Mouse (Mus musculus) embryonic facial prominence, embryonic 13.5 days (tissue): ENCODE data around the gene Sh3rf1. TPM values are rescaled to one million over a fixed set of nuclear protein-coding genes. Genes with fewer than 3 reads are reported as not detected.
"Not testable (repeated sequence)": the region's sequence is repeated elsewhere in the genome, so short reads cannot be mapped to it uniquely, and the experiment has no call there.

Experiments
- ATAC-seq: fragments of 200-750 bp; cut with Nextera tagmentation; 2 replicates; pipeline ENCODE4 v1.8.0; 2017; ENCODE audit warnings: low read depth; ENCODE audit not compliant: insufficient number of reproducible peaks, insufficient read depth, low FRiP score, low TSS enrichment
- H3K27ac ChIP-seq: fragments of 300-500 bp; sonication (generic); 2 replicates; pipeline ENCODE4 v1.5.1; 2015; ENCODE audit warnings: moderate library complexity, mild to moderate bottlenecking, inconsistent platforms
- H3K27me3 ChIP-seq: fragments of 300-500 bp; sonication (generic); 2 replicates; pipeline ENCODE4 v1.6.1; 2015; ENCODE audit warnings: mild to moderate bottlenecking, inconsistent platforms
- H3K36me3 ChIP-seq: fragments of 300-500 bp; sonication (generic); 2 replicates; pipeline ENCODE4 v1.6.1; 2015; ENCODE audit warnings: mild to moderate bottlenecking, inconsistent platforms
- H3K4me1 ChIP-seq: fragments of 300-500 bp; sonication (generic); 2 replicates; pipeline ENCODE4 v1.6.1; 2015; ENCODE audit warnings: inconsistent platforms
- H3K4me2 ChIP-seq: fragments of 300-500 bp; sonication (generic); 2 replicates; pipeline ENCODE4 v1.6.1; 2015; ENCODE audit warnings: moderate library complexity, mild to moderate bottlenecking, inconsistent platforms
- H3K4me3 ChIP-seq: fragments of 300-500 bp; sonication (generic); 2 replicates; pipeline ENCODE4 v1.5.1; 2015; ENCODE audit warnings: mild to moderate bottlenecking, inconsistent platforms
- H3K9ac ChIP-seq: fragments of 300-500 bp; sonication (generic); 2 replicates; pipeline ENCODE4 v1.6.1; 2015; ENCODE audit warnings: mild to moderate bottlenecking, inconsistent platforms
- H3K9me3 ChIP-seq: fragments of 300-500 bp; sonication (generic); 2 replicates; pipeline ENCODE4 v1.6.1; 2016; ENCODE audit warnings: inconsistent platforms
- WGBS: fragments of 180-500 bp; shearing (Covaris S2); methylation state at CpG from one replicate; pipeline ENCODE4 v1.1.7; 2015; ENCODE audit warnings: mixed read lengths; 5-methylcytosine and 5-hydroxymethylcytosine counted together
- polyA plus RNA-seq: library from polyadenylated mRNA; unstranded; fragments of >200 nt; fragmentation: Nextera tagmentation; extraction: Ambion mirVana; gene quantifications from 2 replicates; pipeline ENCODE4 v1.2.1, GENCODE M21; 2015

The Sh3rf1 gene
- polyA plus RNA-seq, 1 experiment from 2014 or later: 14.9 TPM

DNA sequence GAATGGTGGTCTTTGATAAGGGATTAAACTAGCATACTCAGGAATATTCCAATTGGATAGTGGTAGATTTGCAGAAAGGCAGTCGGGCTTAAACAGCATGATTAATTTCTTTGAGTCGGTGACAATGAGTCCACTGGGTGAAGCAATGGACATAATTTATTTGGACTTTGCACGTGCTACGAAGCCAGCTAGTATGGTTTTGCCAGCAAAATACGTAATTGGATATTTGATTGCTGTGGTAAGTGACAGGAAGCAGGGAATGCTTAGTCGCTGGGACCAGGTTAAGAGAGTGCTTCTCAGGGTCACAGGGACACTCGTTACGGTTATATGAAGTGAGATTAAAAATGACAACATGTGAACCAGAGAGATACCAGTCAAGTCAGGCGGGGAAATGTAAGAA, 164.7 kb downstream of the Sh3rf1 start:
- Histone ChIP-seq H3K4me3 (no peak overlapping the region), H3K36me3 (peaks cover 43% of the 10 kb centered on the region), H3K4me2 (no peak overlapping the region), H3K9me3 (no peaks in the 10 kb centered on the region), H3K27ac (no peak overlapping the region), H3K27me3 (no peaks in the 10 kb centered on the region), H3K4me1 (peaks cover 30% of the 10 kb centered on the region), H3K9ac (no peak overlapping the region)
- no peak for ATAC-seq
- 68% methylated on average over 9 of the region's 9 CpGs for WGBS

DNA sequence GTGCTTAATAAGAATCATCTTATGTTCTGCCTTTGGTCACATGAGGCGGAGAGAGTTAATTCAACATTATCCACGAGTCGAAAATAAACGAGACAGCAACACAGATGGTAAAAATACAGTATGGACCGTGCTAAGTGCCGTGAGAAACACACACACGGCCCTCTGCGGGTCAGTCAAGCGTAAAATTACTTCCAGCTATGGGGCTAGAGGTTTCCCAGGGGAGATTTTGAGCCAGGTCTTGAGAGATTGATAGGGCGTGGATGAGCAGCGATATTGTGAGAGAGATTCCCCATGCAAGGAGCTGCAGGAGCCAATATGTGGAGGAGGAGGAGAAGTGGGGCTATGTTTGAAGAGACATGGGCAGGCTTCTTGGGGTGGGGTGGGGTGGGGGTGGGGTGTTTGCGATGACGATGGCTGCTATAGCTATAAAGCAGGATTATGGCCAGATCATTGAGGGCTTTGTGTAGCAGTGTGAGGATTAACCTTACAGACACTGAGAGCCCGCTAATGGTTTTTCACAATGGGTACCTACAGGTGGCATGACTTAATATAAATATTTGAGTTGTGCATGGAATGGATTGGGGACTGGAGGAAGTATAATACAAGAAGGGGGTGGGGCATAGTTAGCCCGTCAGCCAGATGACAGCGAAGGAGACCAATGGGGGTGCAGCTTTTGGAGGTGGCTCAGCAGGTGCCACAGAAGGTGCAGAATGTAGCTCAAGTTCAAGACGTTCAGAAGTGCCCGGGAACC, 166.8 kb downstream of the Sh3rf1 start:
- 50% methylated on average over 18 of the region's 18 CpGs for WGBS
- H3K27ac ChIP-seq: no peak overlapping the region
- H3K9ac ChIP-seq: no peak overlapping the region
- H3K4me1 ChIP-seq: peaks cover 27% of the 10 kb centered on the region
- peaks cover 41% of the 10 kb centered on the region for H3K36me3 ChIP-seq
- H3K4me2 ChIP-seq: no peak overlapping the region
- no peaks in the 10 kb centered on the region for H3K27me3 ChIP-seq
- no peak overlapping the region for H3K4me3 ChIP-seq
- no peaks in the 10 kb centered on the region for H3K9me3 ChIP-seq
- ATAC-seq: no peak

DNA sequence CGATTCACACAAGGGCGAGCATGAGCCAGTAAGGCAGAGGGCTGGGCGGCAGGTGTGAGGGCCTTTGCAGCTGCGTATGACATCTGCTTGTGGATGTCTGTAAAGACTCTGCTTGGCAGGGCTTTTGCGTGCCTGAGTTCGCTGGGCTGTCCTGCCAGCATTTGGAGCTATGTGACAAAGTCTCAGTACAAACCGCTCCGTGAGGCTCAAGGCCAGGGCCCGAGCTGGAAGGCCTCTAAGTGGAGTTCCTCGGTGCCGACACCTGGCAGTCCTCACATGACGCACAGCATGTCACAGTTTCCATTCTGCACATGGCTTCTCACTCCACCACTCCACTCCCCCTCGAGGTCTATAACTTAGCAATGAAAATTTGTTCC, 167.4 kb downstream of the Sh3rf1 start:
- Histone ChIP-seq H3K36me3 (peaks cover 38% of the 10 kb centered on the region), H3K4me3 (no peak overlapping the region), H3K9ac (no peak overlapping the region), H3K4me1 (peaks cover 24% of the 10 kb centered on the region), H3K27me3 (no peaks in the 10 kb centered on the region), H3K9me3 (no peaks in the 10 kb centered on the region), H3K27ac (no peak overlapping the region), H3K4me2 (no peak overlapping the region)
- WGBS: 81% methylated on average over 13 of the region's 13 CpGs
- ATAC-seq: no peak

DNA sequence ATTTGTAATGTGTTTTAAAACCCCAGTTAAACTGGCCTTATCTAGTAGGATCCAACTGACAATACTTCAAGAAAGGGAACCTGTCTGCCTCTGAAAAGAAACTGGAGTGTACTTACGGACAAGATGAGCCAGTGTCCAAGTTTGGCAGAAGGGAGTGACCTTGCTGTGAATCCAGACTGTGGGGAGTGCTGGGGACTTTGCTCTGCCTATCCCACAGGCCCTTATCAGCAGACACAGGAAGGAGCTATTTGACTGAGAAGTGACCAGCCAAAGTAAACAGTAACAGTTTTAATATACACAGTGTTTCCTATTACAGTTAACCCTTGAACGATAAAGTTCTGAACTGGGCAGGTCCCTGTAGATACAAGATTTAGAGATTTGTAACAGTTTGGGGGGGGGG, 173.5 kb downstream of the Sh3rf1 start:
- Histone ChIP-seq H3K9ac (no peak overlapping the region), H3K4me2 (no peak overlapping the region), H3K9me3 (no peaks in the 10 kb centered on the region), H3K4me1 (no peaks in the 10 kb centered on the region), H3K27ac (no peak overlapping the region), H3K4me3 (no peak overlapping the region), H3K36me3 (peaks cover 24% of the 10 kb centered on the region), H3K27me3 (no peaks in the 10 kb centered on the region)
- no peak for ATAC-seq
- 69% methylated on average over 2 of the region's 2 CpGs for WGBS

DNA sequence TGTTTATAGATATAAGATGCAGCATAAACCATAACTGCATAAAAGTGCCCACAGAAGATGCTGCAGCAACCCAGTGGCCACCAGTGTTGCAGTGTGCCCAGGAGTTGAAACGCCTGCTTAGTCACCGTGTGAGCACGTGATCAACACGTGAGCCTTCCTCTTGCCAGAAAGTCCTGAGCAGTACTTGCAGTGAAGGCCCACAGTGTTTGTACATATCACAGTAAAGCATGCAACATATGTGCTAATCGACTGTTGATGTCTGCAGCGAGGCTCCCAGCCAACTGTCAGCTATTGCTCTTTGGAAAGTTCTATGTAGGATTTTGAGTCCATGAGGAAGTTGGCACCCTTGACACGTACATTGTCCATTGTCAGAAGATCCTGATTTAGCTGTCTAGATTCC, 174.1 kb downstream of the Sh3rf1 start:
- Histone ChIP-seq H3K4me2 (no peak overlapping the region), H3K4me1 (0 out of 2 replicates have a peak, but pooled peaks cover under 1% of the 10 kb centered on the region), H3K9ac (no peak overlapping the region), H3K27me3 (no peaks in the 10 kb centered on the region), H3K27ac (no peak overlapping the region), H3K4me3 (no peak overlapping the region), H3K36me3 (peaks cover 24% of the 10 kb centered on the region), H3K9me3 (no peaks in the 10 kb centered on the region)
- ATAC-seq: no peak
- WGBS: 91% methylated on average over 7 of the region's 7 CpGs

DNA sequence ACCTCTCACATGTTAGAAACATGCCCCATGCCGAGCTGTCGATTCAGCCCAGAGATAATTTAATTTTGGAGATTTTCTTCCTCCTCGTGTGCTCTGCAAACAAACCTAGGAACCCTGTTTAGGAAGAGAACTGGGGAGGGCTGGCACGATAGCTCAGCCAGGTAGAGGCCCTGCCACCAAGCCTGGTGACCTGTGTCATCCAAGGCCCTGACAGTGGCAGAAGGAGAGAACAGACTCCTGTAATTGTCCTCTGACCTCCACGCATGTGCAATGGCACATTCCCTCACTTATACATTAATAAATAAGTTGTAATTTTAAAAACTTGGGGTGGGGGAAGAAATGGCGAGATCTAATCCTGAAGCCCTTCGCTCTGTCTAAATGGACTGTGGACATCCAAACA, 179.2 kb downstream of the Sh3rf1 start:
- WGBS: 69% methylated on average over 7 of the region's 7 CpGs
- ATAC-seq: no peak
- no peak overlapping the region for H3K27ac ChIP-seq

DNA sequence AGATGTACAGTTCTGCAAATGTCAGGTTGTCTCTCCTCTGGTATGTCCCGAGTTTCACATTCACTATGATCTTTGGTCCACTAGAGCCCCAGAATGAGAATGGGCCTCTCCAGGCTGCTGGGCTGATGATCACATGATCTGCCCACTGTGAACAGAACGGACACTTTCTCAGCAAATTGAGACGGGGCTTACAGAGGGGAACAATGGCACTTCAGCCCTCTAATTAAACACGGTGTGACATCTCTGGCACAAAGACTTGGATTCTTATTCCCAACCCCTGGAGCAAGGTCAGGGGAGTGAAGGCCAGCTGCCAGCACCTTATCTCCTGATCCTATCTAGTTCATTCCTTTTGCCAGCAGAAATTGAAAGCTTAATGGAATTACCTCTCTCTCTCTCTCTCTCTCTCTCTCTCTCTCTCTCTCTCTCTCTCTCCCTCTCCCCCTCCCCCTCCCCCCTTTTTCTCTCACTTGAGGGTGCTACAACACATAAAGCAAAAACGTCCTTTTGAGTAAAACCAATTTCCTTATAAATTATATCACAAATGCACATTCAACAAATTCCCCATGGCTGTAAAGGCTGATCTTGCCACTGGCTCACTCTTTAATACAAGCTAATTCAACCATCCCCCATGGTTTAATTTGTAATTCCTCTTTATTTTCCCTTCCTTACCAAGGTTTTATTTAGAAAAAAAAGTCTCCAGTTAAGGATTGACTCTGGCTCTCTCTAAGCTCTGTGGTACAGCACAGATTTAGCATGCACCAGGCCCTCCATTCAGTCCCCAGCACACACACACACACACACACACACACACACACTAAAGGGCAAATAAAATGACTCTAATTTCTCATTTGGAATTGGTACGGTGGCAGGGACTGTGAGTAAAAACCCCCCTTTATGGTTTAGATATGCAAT, 179.8 kb downstream of the Sh3rf1 start:
- no peak overlapping the region for H3K4me3 ChIP-seq
- no peaks in the 10 kb centered on the region for H3K27me3 ChIP-seq
- WGBS: 11% methylated on average over 6 of the region's 6 CpGs
- H3K4me2 ChIP-seq: no peak overlapping the region
- H3K9me3 ChIP-seq: no peaks in the 10 kb centered on the region
- H3K9ac ChIP-seq: no peak overlapping the region
- H3K4me1 ChIP-seq: peaks cover 22% of the 10 kb centered on the region
- peak overlapping the region; percentile 36; the same call in 1 of the 2 replicates for H3K27ac ChIP-seq
- H3K36me3 ChIP-seq: no peaks in the 10 kb centered on the region
- ATAC-seq: no peak

More for the DNA sequence above, 179.2 kb downstream of the Sh3rf1 start:
- Histone ChIP-seq H3K4me1 (peaks cover 22% of the 10 kb centered on the region), H3K9ac (no peak overlapping the region), H3K9me3 (no peaks in the 10 kb centered on the region), H3K4me3 (no peak overlapping the region), H3K4me2 (no peak overlapping the region), H3K36me3 (no peaks in the 10 kb centered on the region), H3K27me3 (no peaks in the 10 kb centered on the region)

DNA sequence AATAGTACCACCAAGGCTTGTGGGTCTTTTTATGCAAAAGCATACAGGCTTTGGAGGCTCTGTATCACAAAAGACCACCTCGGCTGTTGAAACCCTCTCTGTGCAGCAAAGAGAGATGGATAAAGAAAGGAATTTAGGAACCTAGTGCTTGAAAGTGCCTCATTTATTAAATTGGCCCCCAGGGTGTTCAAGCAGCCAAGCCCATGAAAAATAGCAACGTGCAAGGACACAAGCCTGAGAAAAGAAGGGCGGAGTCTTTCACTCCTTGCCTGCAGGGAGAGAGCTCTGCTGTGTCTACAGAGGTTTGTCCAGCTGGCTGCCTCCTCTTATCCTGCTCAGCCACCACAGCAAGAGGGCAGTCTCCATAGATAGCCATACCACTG, 180.5 kb downstream of the Sh3rf1 start:
- Histone ChIP-seq H3K27ac (peak overlapping the region; percentile 36; the same call in 1 of the 2 replicates), H3K9ac (no peak overlapping the region), H3K36me3 (no peaks in the 10 kb centered on the region), H3K4me3 (no peak overlapping the region), H3K4me2 (no peak overlapping the region), H3K9me3 (no peaks in the 10 kb centered on the region), H3K4me1 (peaks cover 22% of the 10 kb centered on the region), H3K27me3 (no peaks in the 10 kb centered on the region)
- ATAC-seq: peak; percentile 29; the same call in 1 of the 2 replicates
- 29% methylated on average over 3 of the region's 3 CpGs for WGBS

DNA sequence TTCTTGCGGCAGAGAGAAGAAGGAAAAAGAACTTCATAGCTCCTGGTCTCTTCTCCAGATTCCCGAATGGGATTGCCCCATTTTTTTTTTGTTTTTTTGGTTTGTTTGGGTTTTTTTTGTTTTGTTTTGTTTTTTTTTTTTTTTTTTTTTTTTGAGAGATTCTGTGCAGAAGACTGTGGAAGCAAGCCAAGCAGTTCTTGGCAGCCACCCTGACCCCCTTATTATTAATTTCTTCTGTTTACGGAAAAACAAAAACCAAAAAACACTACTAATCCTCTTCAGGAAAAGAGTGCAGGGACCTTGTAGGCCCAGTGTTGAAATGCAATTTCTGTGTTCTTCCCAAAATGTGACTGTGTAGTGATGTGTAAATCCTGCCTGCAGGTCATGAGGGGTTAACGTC, 185.4 kb downstream of the Sh3rf1 start:
- H3K9ac ChIP-seq: no peak overlapping the region
- 71% methylated on average over 4 of the region's 4 CpGs for WGBS

DNA sequence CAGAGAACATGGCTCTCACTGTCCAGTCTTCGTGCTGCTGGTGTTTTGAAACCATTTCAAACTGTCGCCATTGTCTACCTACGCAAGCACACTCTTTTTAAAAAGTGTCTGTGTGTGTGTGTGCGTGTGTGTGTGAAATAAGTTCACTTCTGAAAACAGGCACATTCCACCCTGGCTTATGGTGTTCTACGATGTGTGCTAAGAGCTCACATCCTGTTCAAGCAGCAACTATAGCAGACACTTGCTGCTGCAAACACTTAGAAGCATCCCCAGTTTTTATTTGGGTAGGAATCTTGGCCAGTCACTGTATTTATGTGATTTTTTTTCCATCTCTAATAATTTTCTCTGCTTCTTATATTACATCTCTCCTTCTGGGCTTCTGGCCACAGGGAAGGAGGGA, 186.0 kb downstream of the Sh3rf1 start:
- H3K9me3 ChIP-seq, H3K36me3 ChIP-seq, H3K27ac ChIP-seq, H3K4me3 ChIP-seq, ATAC-seq, H3K27me3 ChIP-seq, H3K4me1 ChIP-seq, H3K4me2 ChIP-seq, H3K9ac ChIP-seq: not testable (repeated sequence)
- whole genome bisulfite sequencing: 82% methylated on average over 5 of the region's 5 CpGs

More for the DNA sequence above, 185.4 kb downstream of the Sh3rf1 start:
- no peak for ATAC-seq
- H3K27me3 ChIP-seq: no peaks in the 10 kb centered on the region
- H3K4me1 ChIP-seq: peaks cover 8% of the 10 kb centered on the region
- no peaks in the 10 kb centered on the region for H3K36me3 ChIP-seq
- H3K4me2 ChIP-seq: no peak overlapping the region
- no peak overlapping the region for H3K27ac ChIP-seq
- H3K4me3 ChIP-seq: no peak overlapping the region
- H3K9me3 ChIP-seq: no peaks in the 10 kb centered on the region

DNA sequence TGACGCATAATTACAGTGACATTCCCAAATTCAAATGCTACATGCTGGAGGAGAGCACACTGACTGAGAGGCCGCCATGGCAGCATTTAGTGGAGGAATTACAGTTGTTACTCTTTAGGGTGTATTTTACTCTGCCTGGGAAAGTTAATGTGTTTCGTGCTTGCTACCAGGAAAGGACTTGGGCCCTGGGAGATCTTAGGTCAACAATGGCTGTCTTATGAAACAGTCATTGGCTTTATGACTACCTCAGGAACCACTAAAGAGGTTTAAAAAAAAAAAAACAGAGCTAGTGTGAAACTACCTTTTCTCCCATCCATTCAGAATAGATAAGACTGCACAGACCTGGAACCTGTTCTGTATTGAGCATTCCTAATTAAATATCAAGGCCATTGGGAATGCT, 195.8 kb downstream of the Sh3rf1 start:
- ATAC-seq: no peak
- H3K27ac ChIP-seq: no peak overlapping the region
- H3K4me2 ChIP-seq: no peak overlapping the region
- H3K4me3 ChIP-seq: no peak overlapping the region
- WGBS: 84% methylated on average over 3 of the region's 3 CpGs
- H3K4me1 ChIP-seq: peaks cover 32% of the 10 kb centered on the region
- no peaks in the 10 kb centered on the region for H3K27me3 ChIP-seq
- H3K9ac ChIP-seq: no peak overlapping the region
- no peaks in the 10 kb centered on the region for H3K36me3 ChIP-seq
- no peaks in the 10 kb centered on the region for H3K9me3 ChIP-seq

DNA sequence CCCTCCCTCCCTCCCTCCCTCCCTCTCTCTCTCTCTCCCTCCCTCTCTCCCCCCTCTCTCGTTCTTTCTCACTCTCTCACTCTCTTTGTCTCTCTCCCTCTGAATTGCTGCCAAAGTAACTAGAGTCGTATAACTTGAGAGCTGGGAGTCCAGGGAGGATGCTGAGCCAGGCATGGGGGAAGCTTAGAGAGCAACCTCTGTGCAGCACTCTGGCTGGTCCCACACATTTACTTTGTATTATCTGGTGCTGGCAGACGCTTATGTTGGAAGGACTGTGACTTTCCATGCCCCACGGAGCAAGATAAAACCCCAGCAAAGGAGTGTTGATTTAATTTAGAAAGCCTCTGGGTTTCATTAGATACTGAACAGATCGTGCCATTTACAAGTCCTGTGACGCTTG, 196.5 kb downstream of the Sh3rf1 start:
- no peak for ATAC-seq
- Histone ChIP-seq H3K4me1 (peaks cover 32% of the 10 kb centered on the region), H3K27me3 (no peaks in the 10 kb centered on the region), H3K9me3 (no peaks in the 10 kb centered on the region), H3K4me2 (no peak overlapping the region), H3K4me3 (no peak overlapping the region), H3K27ac (no peak overlapping the region), H3K36me3 (no peaks in the 10 kb centered on the region), H3K9ac (no peak overlapping the region)
- WGBS: 22% methylated on average over 6 of the region's 6 CpGs
